Mouse (Mus musculus): ENCODE measurements around the gene Klhdc3. TPM values are rescaled to one million over a fixed set of nuclear protein-coding genes. Genes with fewer than 3 reads are reported as not detected.

Klhdc3 gene
- polyA plus RNA-seq, 1 experiment from 2014 or later: 121 TPM

- Histone ChIP-seq H3K4me2 (peak within 1 kb of the TSS; percentile 74), H3K4me3 (ENCODE audit: low read depth, low read length) (peak within 1 kb of the TSS; percentile 60), H3K27ac (ENCODE audit: low read depth, low read length) (peak within 1 kb of the TSS; percentile 44), H3K27me3 (replicated peaks; ENCODE audit: control insufficient read depth, insufficient read depth, low read length) (peaks cover 23% of the 10 kb centered on the region), H3K4me1 (replicated peaks; ENCODE audit: control insufficient read depth, insufficient read depth, low read length) (peaks cover 33% of the 10 kb centered on the region), H3K9ac (ENCODE audit: low read depth, low read length) (peak within 1 kb of the TSS; percentile 73), H3K9me3 (ENCODE audit: control insufficient read depth, low read length) (no peaks in the 10 kb centered on the region), H3K36me3 (ENCODE audit: control insufficient read depth, insufficient read depth, low read length) (no peaks in the 10 kb centered on the region)
- WGBS: under 1% methylated on average over 82 of the region's 90 CpGs
- peak; percentile 44; the same call in 1 of the 2 replicates for ATAC-seq (replicated peaks; ENCODE audit: low FRiP score)
- peak; percentile 83 for DNase-seq (ENCODE audit: low spot score)
Measured at GRCm38 (mm10) chr17:46628791-46629684, 51.7 kb downstream of the Klhdc3 start, which contains the start of gene Ptk7. Gene Ptk7 (minus strand): TSS chr17:46629504.

GRCm38 (mm10) chr17:46628471-46628790, 52.3 kb downstream of the Klhdc3 start:
- DNase-seq (ENCODE audit: low spot score): peak; percentile 71
- 2% methylated on average over 13 of the region's 13 CpGs for WGBS
- Histone ChIP-seq H3K4me2 (peak overlapping the region; percentile 74), H3K9ac (ENCODE audit: low read depth, low read length) (peak overlapping the region; percentile 73), H3K27ac (ENCODE audit: low read depth, low read length) (no peak overlapping the region), H3K27me3 (replicated peaks; ENCODE audit: control insufficient read depth, insufficient read depth, low read length) (peaks cover 23% of the 10 kb centered on the region), H3K36me3 (ENCODE audit: control insufficient read depth, insufficient read depth, low read length) (no peaks in the 10 kb centered on the region), H3K4me1 (replicated peaks; ENCODE audit: control insufficient read depth, insufficient read depth, low read length) (peaks cover 36% of the 10 kb centered on the region), H3K9me3 (ENCODE audit: control insufficient read depth, low read length) (no peaks in the 10 kb centered on the region), H3K4me3 (ENCODE audit: low read depth, low read length) (peak overlapping the region; percentile 60)
- ATAC-seq (replicated peaks; ENCODE audit: low FRiP score): 0 out of 2 replicates have a peak, but pooled peaks have one; percentile 3

GRCm38 (mm10) chr17:46627409-46627808, 53.3 kb downstream of the Klhdc3 start:
- peak overlapping the region; percentile 60 for H3K4me3 ChIP-seq (ENCODE audit: low read depth, low read length)
- no peak for ATAC-seq (replicated peaks; ENCODE audit: low FRiP score)
- WGBS: 56% methylated on average over 6 of the region's 6 CpGs
- peak overlapping the region; percentile 74 for H3K4me2 ChIP-seq
- H3K27ac ChIP-seq (ENCODE audit: low read depth, low read length): no peak overlapping the region
- no peaks in the 10 kb centered on the region for H3K9me3 ChIP-seq (ENCODE audit: control insufficient read depth, low read length)
- H3K36me3 ChIP-seq (ENCODE audit: control insufficient read depth, insufficient read depth, low read length): no peaks in the 10 kb centered on the region
- DNase-seq (ENCODE audit: low spot score): no peak
- H3K9ac ChIP-seq (ENCODE audit: low read depth, low read length): no peak overlapping the region
- H3K27me3 ChIP-seq (replicated peaks; ENCODE audit: control insufficient read depth, insufficient read depth, low read length): peaks cover 23% of the 10 kb centered on the region
- H3K4me1 ChIP-seq (replicated peaks; ENCODE audit: control insufficient read depth, insufficient read depth, low read length): peaks cover 41% of the 10 kb centered on the region

GRCm38 (mm10) chr17:46624598-46624997, 56.1 kb downstream of the Klhdc3 start:
- no peak overlapping the region for H3K4me3 ChIP-seq (ENCODE audit: low read depth, low read length)
- H3K4me2 ChIP-seq: no peak overlapping the region
- H3K36me3 ChIP-seq (ENCODE audit: control insufficient read depth, insufficient read depth, low read length): no peaks in the 10 kb centered on the region
- ATAC-seq (replicated peaks; ENCODE audit: low FRiP score): no peak
- WGBS: 65% methylated on average over 12 of the region's 12 CpGs
- no peak for DNase-seq (ENCODE audit: low spot score)
- H3K4me1 ChIP-seq (replicated peaks; ENCODE audit: control insufficient read depth, insufficient read depth, low read length): peaks cover 47% of the 10 kb centered on the region
- H3K9me3 ChIP-seq (ENCODE audit: control insufficient read depth, low read length): no peaks in the 10 kb centered on the region
- H3K9ac ChIP-seq (ENCODE audit: low read depth, low read length): no peak overlapping the region
- peaks cover 20% of the 10 kb centered on the region for H3K27me3 ChIP-seq (replicated peaks; ENCODE audit: control insufficient read depth, insufficient read depth, low read length)
- H3K27ac ChIP-seq (ENCODE audit: low read depth, low read length): no peak overlapping the region

Other genes with a start within 250 kb of the Klhdc3 start
- not detected in 2 replicates for gene Slc22a7, start 242.5 kb downstream of the Klhdc3 start, polyA plus RNA-seq (2014; fragmentation: Nextera tagmentation; extraction: Ambion mirVana)
- gene Ttbk1, start 193.2 kb downstream of the Klhdc3 start, polyA plus RNA-seq (2014; fragmentation: Nextera tagmentation; extraction: Ambion mirVana): 0.03 and 0.07 TPM in 2 replicates
- 63.6 and 65.0 TPM in 2 replicates for gene Dnph1, start 184.2 kb downstream of the Klhdc3 start, polyA plus RNA-seq (2014; fragmentation: Nextera tagmentation; extraction: Ambion mirVana)
- gene Cul9, start 134.5 kb downstream of the Klhdc3 start, polyA plus RNA-seq (2014; fragmentation: Nextera tagmentation; extraction: Ambion mirVana): 1.1 and 1.2 TPM in 2 replicates
- 5.6 and 9.2 TPM in 2 replicates for gene Srf, start 124.7 kb downstream of the Klhdc3 start, polyA plus RNA-seq (2014; fragmentation: Nextera tagmentation; extraction: Ambion mirVana)
- gene Ptk7, start 51.4 kb downstream of the Klhdc3 start, polyA plus RNA-seq (2014; fragmentation: Nextera tagmentation; extraction: Ambion mirVana): 24.5 and 24.7 TPM in 2 replicates
- 10.8 and 12.3 TPM in 2 replicates for gene Klc4, start 34.9 kb downstream of the Klhdc3 start, polyA plus RNA-seq (2014; fragmentation: Nextera tagmentation; extraction: Ambion mirVana)
- gene Mrpl2, start 34.7 kb downstream of the Klhdc3 start, polyA plus RNA-seq (2014; fragmentation: Nextera tagmentation; extraction: Ambion mirVana): 151 and 165 TPM in 2 replicates
- gene Cul7, start 30.6 kb downstream of the Klhdc3 start, polyA plus RNA-seq (2014; fragmentation: Nextera tagmentation; extraction: Ambion mirVana): 24.1 and 28.2 TPM in 2 replicates
- 52.0 and 56.5 TPM in 2 replicates for gene Rrp36, start 6.6 kb downstream of the Klhdc3 start, polyA plus RNA-seq (2014; fragmentation: Nextera tagmentation; extraction: Ambion mirVana)
- gene Mea1, start 2.1 kb downstream of the Klhdc3 start, polyA plus RNA-seq (2014; fragmentation: Nextera tagmentation; extraction: Ambion mirVana): 119 and 121 TPM in 2 replicates
- 73.9 and 80.4 TPM in 2 replicates for gene Ppp2r5d, start 24.2 kb upstream of the Klhdc3 start, polyA plus RNA-seq (2014; fragmentation: Nextera tagmentation; extraction: Ambion mirVana)
- 19.9 and 20.5 TPM in 2 replicates for gene Pex6, start 30.5 kb upstream of the Klhdc3 start, polyA plus RNA-seq (2014; fragmentation: Nextera tagmentation; extraction: Ambion mirVana)
- 6.2 and 6.7 TPM in 2 replicates for gene Gnmt, start 48.3 kb upstream of the Klhdc3 start, polyA plus RNA-seq (2014; fragmentation: Nextera tagmentation; extraction: Ambion mirVana)
- gene Cnpy3, start 71.3 kb upstream of the Klhdc3 start, polyA plus RNA-seq (2014; fragmentation: Nextera tagmentation; extraction: Ambion mirVana): 55.8 and 60.8 TPM in 2 replicates
- gene Ptcra, start 82.8 kb upstream of the Klhdc3 start, polyA plus RNA-seq (2014; fragmentation: Nextera tagmentation; extraction: Ambion mirVana): 0.94 and 1.0 TPM in 2 replicates
- 76.6 and 82.5 TPM in 2 replicates for gene 2310039H08Rik, start 91.7 kb upstream of the Klhdc3 start, polyA plus RNA-seq (2014; fragmentation: Nextera tagmentation; extraction: Ambion mirVana)
- gene Rpl7l1, start 101.8 kb upstream of the Klhdc3 start, polyA plus RNA-seq (2014; fragmentation: Nextera tagmentation; extraction: Ambion mirVana): 195 and 201 TPM in 2 replicates
- gene Bicral, start 177.6 kb upstream of the Klhdc3 start, polyA plus RNA-seq (2014; fragmentation: Nextera tagmentation; extraction: Ambion mirVana): 6.3 and 7.4 TPM in 2 replicates
- 43.5 and 43.7 TPM in 2 replicates for gene Tbcc, start 209.8 kb upstream of the Klhdc3 start, polyA plus RNA-seq (2014; fragmentation: Nextera tagmentation; extraction: Ambion mirVana)
- gene Prph2, start 229.5 kb upstream of the Klhdc3 start, polyA plus RNA-seq (2014; fragmentation: Nextera tagmentation; extraction: Ambion mirVana): not detected in 2 replicates